21 mouse cellular contexts compared by ENCODE assay signal in genomic region chr3:51066373-51066772, GRCm38 (mm10).
A peak's percentile ranks its signal among the peaks of the same experiment; 100 is the strongest.
DNase-seq lines count a peak whose midpoint lies in the region; ATAC-seq and TF ChIP-seq lines count a peak whose summit lies in the region.
"Had no signal": no experiment of that assay in that cellular context is flagged by ENCODE, and none has a peak within 500 bp of the region (broad histone marks: within the 10 kb centered on the region; RNA-seq: fewer than 3 reads in every experiment).

No protein-coding gene starts in this region.

- H3K9me3 ChIP-seq in intestine, embryonic 16.5 days (ENCODE audit: control insufficient read depth, low read length), result no peaks in the 10 kb centered on the region
- no peaks in the 10 kb centered on the region for H3K9me3 ChIP-seq in intestine, embryonic 15.5 days
- no peaks in the 10 kb centered on the region for H3K9me3 ChIP-seq in lung, embryonic 14.5 days (ENCODE audit: low read depth, low read length)
- no peaks in the 10 kb centered on the region for H3K9me3 ChIP-seq in lung, postnatal 0 days (ENCODE audit: low read length)
- H3K9me3 ChIP-seq: embryonic facial prominence, embryonic 13.5 days; forebrain, embryonic 13.5 days; heart, embryonic 10.5 days; hindbrain, embryonic 12.5 days had no signal

- H3K27me3 ChIP-seq in intestine, embryonic 16.5 days (replicated peaks; ENCODE audit: control insufficient read depth, insufficient read depth, low read length), result no peaks in the 10 kb centered on the region
- no peaks in the 10 kb centered on the region for H3K27me3 ChIP-seq in intestine, embryonic 15.5 days (replicated peaks)
- H3K27me3 ChIP-seq in lung, embryonic 14.5 days (ENCODE audit: insufficient read depth, low read length), result no peaks in the 10 kb centered on the region
- no peaks in the 10 kb centered on the region for H3K27me3 ChIP-seq in lung, postnatal 0 days (replicated peaks; ENCODE audit: insufficient read depth, low read length)
- H3K27me3 ChIP-seq: embryonic facial prominence, embryonic 13.5 days; forebrain, embryonic 13.5 days; hindbrain, embryonic 12.5 days; Patski had no signal

- H3K9ac ChIP-seq in intestine, embryonic 16.5 days (ENCODE audit: low read depth, low read length), result no peak overlapping the region
- no peak overlapping the region for H3K9ac ChIP-seq in intestine, embryonic 15.5 days
- H3K9ac ChIP-seq in lung, embryonic 14.5 days, result no peak overlapping the region
- no peak overlapping the region for H3K9ac ChIP-seq in lung, postnatal 0 days (replicated peaks; ENCODE audit: low read depth)
- H3K9ac ChIP-seq: embryonic facial prominence, embryonic 13.5 days; forebrain, embryonic 13.5 days; forebrain, postnatal 0 days; hindbrain, embryonic 12.5 days had no signal

- peak; percentile 23; the same call in 1 of the 2 replicates for ATAC-seq in intestine, embryonic 16.5 days
- ATAC-seq in intestine, embryonic 15.5 days, result no peak
- ATAC-seq in lung, embryonic 14.5 days (ENCODE audit: insufficient read depth), result peak; percentile 63
- no peak for ATAC-seq in lung, postnatal 0 days
- ATAC-seq: activated CD4-positive, CD25-positive, alpha-beta regulatory T cell, adult 4 months; forebrain, embryonic 13.5 days; forebrain, postnatal 0 days; Patski had no signal

- no peak overlapping the region for H3K27ac ChIP-seq in intestine, embryonic 16.5 days (ENCODE audit: low read length)
- H3K27ac ChIP-seq in intestine, embryonic 15.5 days, result no peak overlapping the region
- no peak overlapping the region for H3K27ac ChIP-seq in lung, embryonic 14.5 days (ENCODE audit: low read depth)
- no peak overlapping the region for H3K27ac ChIP-seq in lung, postnatal 0 days (ENCODE audit: low read length)
- H3K27ac ChIP-seq: embryonic facial prominence, embryonic 13.5 days; forebrain, embryonic 13.5 days; heart, embryonic 10.5 days; hindbrain, embryonic 12.5 days had no signal

- H3K4me1 ChIP-seq in intestine, embryonic 16.5 days (ENCODE audit: control insufficient read depth, insufficient read depth, low read length), result peaks cover 11% of the 10 kb centered on the region
- H3K4me1 ChIP-seq in intestine, embryonic 15.5 days (replicated peaks), result peaks cover 4% of the 10 kb centered on the region
- peaks cover 21% of the 10 kb centered on the region for H3K4me1 ChIP-seq in lung, embryonic 14.5 days (ENCODE audit: insufficient read depth)
- no peaks in the 10 kb centered on the region; the same call in 1 of the 2 replicates for H3K4me1 ChIP-seq in lung, postnatal 0 days (ENCODE audit: insufficient read depth, low read depth, low read length)

- TF ChIP-seq CTCF in lung, embryonic 14.5 days (IDR thresholded peaks at IDR 0.05; ENCODE audit: low read depth), result no peak
- no peak for TF ChIP-seq CTCF in lung, postnatal 0 days (IDR thresholded peaks at IDR 0.05)

- H3K4me3 ChIP-seq in intestine, embryonic 16.5 days (ENCODE audit: low read length), result no peak overlapping the region
- H3K4me3 ChIP-seq in intestine, embryonic 15.5 days (replicated peaks), result no peak overlapping the region
- H3K4me3 ChIP-seq in lung, embryonic 14.5 days (ENCODE audit: low read depth, low read length), result no peak overlapping the region
- no peak overlapping the region for H3K4me3 ChIP-seq in lung, postnatal 0 days (ENCODE audit: low read depth, low read length)
- H3K4me3 ChIP-seq: embryonic facial prominence, embryonic 13.5 days; forebrain, embryonic 13.5 days; heart, embryonic 10.5 days; hindbrain, embryonic 12.5 days had no signal

- no peak for TF ChIP-seq EP300 in lung, postnatal 0 days (IDR thresholded peaks at IDR 0.05)

- no peak overlapping the region for H3K4me2 ChIP-seq in intestine, embryonic 16.5 days (ENCODE audit: low read depth, low read length)
- no peak overlapping the region for H3K4me2 ChIP-seq in intestine, embryonic 15.5 days (replicated peaks)
- no peak overlapping the region for H3K4me2 ChIP-seq in lung, embryonic 14.5 days
- H3K4me2 ChIP-seq in lung, postnatal 0 days (replicated peaks; ENCODE audit: low read depth, low read length), result no peak overlapping the region
- H3K4me2 ChIP-seq: embryonic facial prominence, embryonic 13.5 days; forebrain, embryonic 13.5 days; hindbrain, embryonic 12.5 days had no signal

- peak; percentile 82 for DNase-seq in lung, embryonic 14.5 days
- no peak for DNase-seq in lung, postnatal 25 days (ENCODE audit: low spot score)
- peak; percentile 8 for DNase-seq in lung, postnatal 14 days
- DNase-seq in lung, postnatal 0 days (ENCODE audit: low spot score), result no peak
- no peak for DNase-seq in right cerebral cortex, postnatal 4 days
- DNase-seq: adrenal gland, postnatal 14 days; cerebellum, adult 11-12 months; cerebellum, adult 9-11 months; cerebellum, postnatal 36 days; forebrain, postnatal 0 days; gastrocnemius, postnatal 14 days; heart, postnatal 10 days; heart, postnatal 4 days had no signal

- 40% methylated on average over 5 of the region's 5 CpGs for WGBS in intestine, embryonic 16.5 days
- 31% methylated on average over 5 of the region's 5 CpGs for WGBS in intestine, embryonic 15.5 days
- WGBS in lung, embryonic 14.5 days, result 20% methylated on average over 5 of the region's 5 CpGs
- WGBS in lung, postnatal 0 days, result 13% methylated on average over 5 of the region's 5 CpGs

- H3K36me3 ChIP-seq in intestine, embryonic 16.5 days (ENCODE audit: control insufficient read depth, insufficient read depth, low read length), result no peaks in the 10 kb centered on the region
- H3K36me3 ChIP-seq in intestine, embryonic 15.5 days, result no peaks in the 10 kb centered on the region
- no peaks in the 10 kb centered on the region for H3K36me3 ChIP-seq in lung, embryonic 14.5 days (ENCODE audit: insufficient read depth)
- no peaks in the 10 kb centered on the region for H3K36me3 ChIP-seq in lung, postnatal 0 days (ENCODE audit: insufficient read depth, low read length)
- H3K36me3 ChIP-seq: embryonic facial prominence, embryonic 13.5 days; heart, embryonic 10.5 days; hindbrain, embryonic 12.5 days had no signal

Comparison
In these comparisons a context has a peak if more than half of its experiments do, and no peak if none do; other contexts are left out.
1. ATAC-seq: peak in intestine, embryonic 16.5 days (single experiment) and lung, embryonic 14.5 days (single experiment); none in intestine, embryonic 15.5 days (single experiment) and lung, postnatal 0 days (single experiment).
2. DNase-seq: peak in lung, embryonic 14.5 days (single experiment) and lung, postnatal 14 days (single experiment); none in lung, postnatal 25 days (single experiment), lung, postnatal 0 days (single experiment) and right cerebral cortex, postnatal 4 days (single experiment).